Mouse (Mus musculus) lung, postnatal 0 days (tissue): ENCODE measurements around the gene Hoxd4. TPM values are rescaled to one million over a fixed set of nuclear protein-coding genes. Genes with fewer than 3 reads are reported as not detected.

ENCODE experiments used
- ATAC-seq: fragments of 200-750 bp; cut with Nextera tagmentation; 2 replicates; pipeline ENCODE4 v1.8.0; 2017; ENCODE audit warnings: moderate library complexity
- DNase-seq: peaks from one replicate; pipeline ENCODE4 v3.0.0-alpha.2; 2016; ENCODE audit warnings: low spot score
- H3K27ac ChIP-seq: fragments of 300-500 bp; sonication (generic); 2 replicates; pipeline ENCODE4 v1.5.1; 2014; ENCODE audit warnings: antibody characterized with exemption, mild to moderate bottlenecking, low read length, mixed read lengths
- H3K27me3 ChIP-seq: fragments of 300-500 bp; sonication (generic); replicated peaks from 2 replicates; pipeline ENCODE4 v1.6.1; 2014; ENCODE audit warnings: low read length, mixed read lengths; ENCODE audit not compliant: insufficient read depth
- H3K36me3 ChIP-seq: fragments of 300-500 bp; sonication (generic); 2 replicates; pipeline ENCODE4 v1.6.1; 2014; ENCODE audit warnings: low read length, mixed read lengths; ENCODE audit not compliant: insufficient read depth
- H3K4me1 ChIP-seq: fragments of 300-500 bp; sonication (generic); 2 replicates; pipeline ENCODE4 v1.6.1; 2014; ENCODE audit warnings: antibody characterized with exemption, low read depth, low read length, mixed read lengths; ENCODE audit not compliant: insufficient read depth
- H3K4me2 ChIP-seq: fragments of 300-500 bp; sonication (generic); replicated peaks from 2 replicates; pipeline ENCODE4 v1.6.1; 2014; ENCODE audit warnings: low read depth, mild to moderate bottlenecking, low read length, moderate library complexity, mixed read lengths
- H3K4me3 ChIP-seq: fragments of 300-500 bp; sonication (generic); 2 replicates; pipeline ENCODE4 v1.5.1; 2014; ENCODE audit warnings: low read depth, low read length
- H3K9ac ChIP-seq: fragments of 300-500 bp; sonication (generic); replicated peaks from 2 replicates; pipeline ENCODE4 v1.6.1; 2014; ENCODE audit warnings: low read depth, mild to moderate bottlenecking
- H3K9me3 ChIP-seq: fragments of 300-500 bp; sonication (generic); 2 replicates; pipeline ENCODE4 v1.6.1; 2016; ENCODE audit warnings: low read length, mixed read lengths
- CTCF ChIP-seq: IDR thresholded peaks from 2 replicates; pipeline ENCODE4 v1.5.1; 2016; ENCODE audit warnings: antibody characterized with exemption, mild to moderate bottlenecking
- EP300 ChIP-seq: IDR thresholded peaks from 2 replicates; pipeline ENCODE4 v1.6.1; 2016; ENCODE audit warnings: antibody characterized with exemption, mild to moderate bottlenecking, control low read depth
- WGBS: fragments of 180-500 bp; shearing (Covaris S2); extraction: QIAGEN DNeasy Blood & Tissue Kit; methylation state at CpG from one replicate; pipeline ENCODE4 v1.1.7; 2014; 5-methylcytosine and 5-hydroxymethylcytosine counted together
- polyA plus RNA-seq: library from polyadenylated mRNA; unstranded; fragments of >200 nt; fragmentation: Nextera tagmentation; extraction: Ambion mirVana; gene quantifications from 2 replicates; pipeline ENCODE4 v1.2.1, GENCODE M21; 2015

Hoxd4 gene
- polyA plus RNA-seq, 1 experiment from 2014 or later, result not detected

- Histone ChIP-seq H3K4me2 (no peak overlapping the region), H3K27me3 (peaks cover 92% of the 10 kb centered on the region), H3K36me3 (no peaks in the 10 kb centered on the region), H3K9ac (no peak overlapping the region), H3K4me3 (no peak overlapping the region), H3K4me1 (no peaks in the 10 kb centered on the region), H3K27ac (no peak overlapping the region), H3K9me3 (no peaks in the 10 kb centered on the region)
- TF ChIP-seq CTCF (no peak), EP300 (no peak)
- DNase-seq (no peak), ATAC-seq (no peak)
- WGBS, result under 1% methylated on average over 12 of the region's 13 CpGs
These were observed 22.7 kb downstream of the Hoxd4 start for GRCm38 (mm10) chr2:74734451-74734850.

- H3K4me1 ChIP-seq, result no peaks in the 10 kb centered on the region
- no peak overlapping the region for H3K9ac ChIP-seq
These were observed 23.5 kb downstream of the Hoxd4 start for GRCm38 (mm10) chr2:74734996-74735811.

GRCm38 (mm10) chr2:74735851-74736687 is 24.3 kb downstream of the Hoxd4 start:
- H3K4me3 ChIP-seq, result peak overlapping the region; percentile 17
- peak overlapping the region; percentile 42 for H3K4me2 ChIP-seq
- WGBS, result under 1% methylated on average over 42 of the region's 42 CpGs
- H3K9ac ChIP-seq, result no peak overlapping the region
- TF ChIP-seq CTCF (no peak), EP300 (no peak)
- H3K36me3 ChIP-seq, result no peaks in the 10 kb centered on the region
- H3K27me3 ChIP-seq, result peaks cover 89% of the 10 kb centered on the region
- ATAC-seq (no peak), DNase-seq (no peak)
- H3K4me1 ChIP-seq, result no peaks in the 10 kb centered on the region
- H3K9me3 ChIP-seq, result no peaks in the 10 kb centered on the region
- H3K27ac ChIP-seq, result no peak overlapping the region

More at GRCm38 (mm10) chr2:74734996-74735811, 23.5 kb downstream of the Hoxd4 start:
- ATAC-seq (no peak), DNase-seq (no peak)
- H3K9me3 ChIP-seq, result no peaks in the 10 kb centered on the region
- H3K4me2 ChIP-seq, result no peak overlapping the region
- peaks cover 89% of the 10 kb centered on the region for H3K27me3 ChIP-seq
- no peaks in the 10 kb centered on the region for H3K36me3 ChIP-seq
- WGBS, result 6% methylated on average over 27 of the region's 27 CpGs
- H3K27ac ChIP-seq, result no peak overlapping the region
- TF ChIP-seq CTCF, result no peak
- no peak for TF ChIP-seq EP300
- no peak overlapping the region for H3K4me3 ChIP-seq

- Histone ChIP-seq H3K4me3 (no peak overlapping the region), H3K27ac (no peak overlapping the region), H3K36me3 (no peaks in the 10 kb centered on the region), H3K4me2 (no peak overlapping the region), H3K4me1 (no peaks in the 10 kb centered on the region), H3K9me3 (no peaks in the 10 kb centered on the region), H3K27me3 (peaks cover 89% of the 10 kb centered on the region), H3K9ac (no peak overlapping the region)
- ATAC-seq (no peak), DNase-seq (no peak)
- 5% methylated on average over 15 of the region's 15 CpGs for WGBS
- no peak for TF ChIP-seq EP300
- TF ChIP-seq CTCF, result no peak
These were observed 25.2 kb downstream of the Hoxd4 start for GRCm38 (mm10) chr2:74736688-74737577.

GRCm38 (mm10) chr2:74737578-74738070 is 25.9 kb downstream of the Hoxd4 start:
- H3K4me1 ChIP-seq, result no peaks in the 10 kb centered on the region
- TF ChIP-seq EP300 (no peak), CTCF (no peak)
- no peak overlapping the region for H3K4me2 ChIP-seq
- ATAC-seq (no peak), DNase-seq (no peak)
- H3K9me3 ChIP-seq, result no peaks in the 10 kb centered on the region
- H3K27me3 ChIP-seq, result peaks cover 86% of the 10 kb centered on the region
- H3K9ac ChIP-seq, result no peak overlapping the region
- WGBS, result 10% methylated on average over 7 of the region's 7 CpGs
- H3K4me3 ChIP-seq, result no peak overlapping the region
- no peak overlapping the region for H3K27ac ChIP-seq
- no peaks in the 10 kb centered on the region for H3K36me3 ChIP-seq
